Mouse (Mus musculus) left cerebral cortex, adult 2 months (tissue): Measurements from ENCODE around the gene Brpf1. TPM values are rescaled to one million over a fixed set of nuclear protein-coding genes. Genes with fewer than 3 reads are reported as not detected.
A peak's percentile ranks its signal among the peaks of the same experiment; 100 is the strongest.

Experiments used
- DNase-seq, 2 experiments: peaks; one replicate each; pipeline ENCODE4 v3.0.0; 2021 to 2022; ENCODE audit warnings: low spot score in 2 of 2, mixed read lengths in 1 of 2; ENCODE audit errors: extremely low spot score in 1 of 2
- H3K27ac ChIP-seq: fragments of 200-600 bp; 2 replicates; pipeline ENCODE4 v1.8.1; 2022
- H3K4me3 ChIP-seq: fragments of 200-600 bp; 2 replicates; pipeline ENCODE4 v1.8.1; 2022
- CTCF ChIP-seq: fragments of 200-600 bp; IDR thresholded peaks from 2 replicates; pipeline ENCODE4 v1.8.1; 2022; ENCODE audit warnings: antibody characterized with exemption, mild to moderate bottlenecking, moderate library complexity
- intact Hi-C: fragments of 180-260 bp; cut with DNase I; formaldehyde crosslinking; loops from one replicate; pipeline ENCODE4 v1.15.1; 2025
- total RNA-seq, 2 experiments: library from RNA; stranded (reverse); gene quantifications; 2 replicates each; pipeline ENCODE4 v1.2.3; 2021

Brpf1 gene
- total RNA-seq, 2 experiments from 2014 or later, result 31.0 to 32.9 TPM

DNA sequence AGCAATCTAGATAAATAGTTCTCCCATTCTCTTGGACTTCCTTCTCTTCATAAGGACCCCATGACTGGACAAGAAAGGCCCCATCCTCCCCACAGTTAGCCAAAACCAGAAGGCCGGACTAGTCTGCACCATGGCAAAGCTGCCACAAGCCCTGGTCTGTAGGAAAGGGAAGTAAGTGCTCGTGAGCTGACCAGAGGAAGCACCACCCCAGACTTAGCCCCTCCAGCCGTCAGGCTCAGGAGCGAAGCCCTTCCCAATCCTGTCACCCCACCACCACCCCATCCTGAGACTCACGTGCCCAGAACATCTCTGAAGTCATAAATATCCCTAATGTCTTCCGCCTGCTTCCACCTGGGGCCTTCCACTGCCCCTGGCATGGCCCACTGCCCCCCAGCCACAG lies 34.6 kb downstream of the Brpf1 start:
- peak overlapping the region; percentile 87 for H3K4me3 ChIP-seq
- no peak for DNase-seq
- H3K27ac ChIP-seq, result peak overlapping the region; percentile 79
- intact Hi-C loops, result no loop called here
- TF ChIP-seq CTCF, result no peak

DNA sequence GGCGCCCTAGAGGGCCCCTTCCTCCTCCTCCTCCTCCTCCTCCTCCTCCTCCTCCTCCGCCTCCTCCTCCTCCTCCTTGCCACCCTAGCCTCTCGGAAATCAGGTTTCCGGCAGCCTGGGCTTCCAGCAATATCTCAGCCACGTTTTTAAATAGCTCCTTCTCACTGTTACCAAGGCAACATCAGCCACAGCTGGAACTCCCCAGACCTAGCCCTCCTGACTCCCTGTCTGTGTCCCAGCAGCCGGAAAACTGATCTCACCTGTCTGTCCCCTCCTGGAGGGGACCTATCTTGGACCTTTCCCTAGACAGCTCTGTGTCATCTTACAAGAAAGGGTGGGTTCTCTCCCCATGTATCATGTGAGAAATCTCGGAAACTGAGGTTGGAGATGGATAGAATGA lies 35.4 kb downstream of the Brpf1 start:
- no peak for TF ChIP-seq CTCF
- Histone ChIP-seq H3K27ac (peak overlapping the region; percentile 96), H3K4me3 (peak overlapping the region; percentile 87)
- intact Hi-C loops, result no loop called here
- DNase-seq, result no peak

DNA sequence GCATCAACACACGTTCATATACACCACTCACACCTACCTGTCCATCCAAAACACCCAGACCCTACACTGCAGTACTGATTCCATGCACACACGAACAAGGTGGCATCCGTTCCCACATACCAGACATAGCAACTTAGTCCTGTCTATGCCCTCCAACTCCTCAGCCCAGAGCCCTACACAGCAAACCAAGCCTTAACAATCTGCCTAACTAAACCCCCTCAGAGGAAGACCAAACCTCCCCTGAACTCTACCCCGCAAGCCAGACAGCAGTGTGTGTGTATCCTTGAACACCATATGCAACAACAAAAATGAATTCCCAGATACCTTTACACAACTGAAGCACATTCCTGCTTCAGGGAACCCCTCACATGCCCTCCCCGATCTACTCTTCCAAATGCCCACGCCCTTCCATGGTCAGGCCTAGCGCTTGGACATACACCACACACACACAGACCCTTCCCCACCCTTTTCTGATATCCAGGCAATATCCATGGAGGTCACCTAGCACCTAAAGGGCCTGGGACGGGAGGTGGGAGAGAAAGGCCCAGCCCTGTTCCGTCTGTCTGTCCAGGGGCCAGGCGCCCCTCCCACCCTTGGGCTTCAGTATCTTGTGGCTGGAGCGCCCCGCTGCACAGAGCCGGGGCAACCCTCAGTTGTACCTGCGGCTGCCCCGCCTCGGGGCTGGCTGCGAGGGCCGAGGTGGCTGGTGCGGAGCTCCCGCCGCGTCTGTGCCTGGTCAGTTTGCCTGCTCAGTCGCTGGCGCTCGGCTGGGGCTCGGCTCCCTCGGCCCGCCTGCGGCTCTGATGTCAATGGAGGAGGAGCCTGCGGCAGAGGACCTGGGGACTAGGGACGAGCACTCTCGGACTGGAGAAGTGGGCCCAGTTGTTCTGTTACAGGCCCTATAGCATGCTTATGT lies 36.5 kb downstream of the Brpf1 start, which contains the start of gene Camk1:
TSS of gene Camk1 (minus strand) at position 808 of the 916 bp plus-strand sequence.
- peak; percentile 77 to 79 for DNase-seq
- no peak for TF ChIP-seq CTCF
- H3K27ac ChIP-seq, result peak within 1 kb of the TSS; percentile 96
- H3K4me3 ChIP-seq, result peak within 1 kb of the TSS; percentile 87
- intact Hi-C loops, result loop anchor here (2.0 kb wide), 1 partner anchor 33 kb away; the partner anchor contains the start of gene Tada3

DNA sequence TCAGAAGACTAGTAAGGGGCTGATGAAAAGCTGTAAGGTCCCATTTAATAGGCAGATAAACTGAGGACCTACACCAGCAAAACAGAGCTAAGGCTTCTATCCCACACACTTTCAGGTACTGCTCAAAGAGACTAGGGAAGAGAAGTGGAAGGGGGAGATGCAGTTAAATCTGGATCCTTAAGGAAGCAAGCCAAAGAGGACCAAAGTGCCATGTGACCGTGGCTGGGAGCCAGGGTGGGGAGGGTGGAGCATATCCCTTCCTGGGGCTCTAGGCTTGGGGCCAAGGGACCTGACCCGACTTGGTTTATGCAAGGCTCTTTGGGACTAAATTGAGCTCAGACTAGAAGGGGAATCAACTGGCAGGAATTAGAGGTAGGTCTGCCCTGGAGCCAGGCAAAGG lies 37.4 kb downstream of the Brpf1 start:
- H3K4me3 ChIP-seq, result peak overlapping the region; percentile 87
- no peak for DNase-seq
- intact Hi-C loops, result loop anchor here (2.0 kb wide), 1 partner anchor 32 kb away; the partner anchor contains the start of gene Tada3
- TF ChIP-seq CTCF, result no peak
- peak overlapping the region; percentile 96 for H3K27ac ChIP-seq

DNA sequence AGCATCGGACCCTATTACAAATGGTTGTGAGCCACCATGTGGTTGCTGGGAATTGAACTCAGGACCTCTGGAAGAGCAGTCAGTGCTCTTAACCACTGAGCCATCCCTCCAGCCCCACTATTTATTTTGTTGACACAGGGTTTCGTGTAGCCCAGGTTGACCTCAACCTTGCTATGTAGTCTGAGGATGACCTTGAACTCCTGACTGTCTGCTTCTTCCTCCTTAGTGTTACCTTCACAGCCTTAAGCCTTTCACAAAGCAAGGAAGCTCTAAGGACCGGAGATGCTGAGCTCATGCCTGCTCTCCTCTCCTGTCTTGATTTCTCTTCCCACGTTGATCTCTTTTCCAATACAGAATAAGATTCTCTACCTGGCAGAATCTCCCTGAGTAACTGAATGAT lies 40.0 kb downstream of the Brpf1 start:
- H3K4me3 ChIP-seq, result no peak overlapping the region
- intact Hi-C loops, result no loop called here
- DNase-seq, result no peak
- no peak overlapping the region for H3K27ac ChIP-seq
- TF ChIP-seq CTCF, result no peak

DNA sequence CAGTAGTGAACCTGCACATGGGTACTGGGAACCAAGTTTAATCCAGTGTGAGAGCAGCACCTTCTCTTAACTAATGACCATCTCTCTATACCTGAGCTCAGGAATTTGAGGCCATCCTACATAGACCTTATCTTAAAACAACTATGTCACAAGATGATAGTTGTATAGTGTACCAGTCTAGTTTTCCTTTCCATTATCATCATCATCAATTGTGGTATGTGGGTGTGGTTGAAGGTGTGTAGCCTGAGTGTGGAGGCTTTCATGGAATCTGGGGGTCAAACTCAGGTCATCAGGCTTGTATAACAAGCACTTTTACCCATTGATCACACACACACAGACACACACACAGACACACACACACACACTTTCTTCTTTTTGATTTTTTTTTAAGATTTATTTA lies 43.6 kb downstream of the Brpf1 start:
- Histone ChIP-seq H3K27ac (no peak overlapping the region), H3K4me3 (no peak overlapping the region)
- DNase-seq, result no peak
- TF ChIP-seq CTCF, result no peak
- intact Hi-C loops, result no loop called here

DNA sequence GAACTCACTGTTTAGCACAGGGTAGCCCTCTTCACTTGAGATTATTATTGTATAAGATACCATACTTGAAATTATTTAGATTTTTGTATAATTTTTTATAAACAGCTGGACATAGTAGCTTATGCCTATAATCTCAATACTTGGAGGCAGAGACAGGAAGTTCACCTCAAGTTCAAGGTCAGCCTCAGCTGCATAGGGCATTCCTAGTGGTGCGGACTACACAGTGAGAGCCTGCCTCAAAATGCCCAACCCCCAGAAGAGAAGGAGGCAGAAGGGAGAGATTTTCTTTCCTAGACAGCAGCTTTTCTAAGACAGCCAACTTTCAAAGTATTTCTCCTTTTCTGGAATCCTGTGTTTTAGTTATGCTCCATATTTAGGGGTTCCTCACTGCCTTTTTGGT lies 44.2 kb downstream of the Brpf1 start:
- TF ChIP-seq CTCF, result no peak
- Histone ChIP-seq H3K4me3 (no peak overlapping the region), H3K27ac (no peak overlapping the region)
- DNase-seq, result no peak
- intact Hi-C loops, result no loop called here

DNA sequence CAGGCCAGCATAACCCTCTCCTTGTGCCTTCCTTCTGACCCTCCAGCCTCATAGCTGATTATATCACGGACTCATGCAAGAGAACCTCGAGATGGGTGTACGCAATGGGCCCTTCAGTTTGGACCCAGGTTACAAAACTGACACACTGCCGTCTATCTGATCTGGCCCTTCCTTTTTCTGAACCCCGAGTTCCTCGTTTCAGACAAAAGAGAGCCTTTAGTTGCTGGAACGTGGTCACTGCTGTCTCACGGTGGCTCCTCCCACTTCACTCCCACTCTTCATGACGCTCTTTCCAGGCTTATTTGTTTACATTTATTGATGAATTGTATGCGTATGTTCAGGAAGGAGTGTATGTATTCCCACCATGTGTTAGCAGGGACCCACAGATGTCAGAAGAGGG lies 44.7 kb downstream of the Brpf1 start:
- intact Hi-C loops, result no loop called here
- H3K4me3 ChIP-seq, result no peak overlapping the region
- no peak for DNase-seq
- TF ChIP-seq CTCF, result no peak
- no peak overlapping the region for H3K27ac ChIP-seq

DNA sequence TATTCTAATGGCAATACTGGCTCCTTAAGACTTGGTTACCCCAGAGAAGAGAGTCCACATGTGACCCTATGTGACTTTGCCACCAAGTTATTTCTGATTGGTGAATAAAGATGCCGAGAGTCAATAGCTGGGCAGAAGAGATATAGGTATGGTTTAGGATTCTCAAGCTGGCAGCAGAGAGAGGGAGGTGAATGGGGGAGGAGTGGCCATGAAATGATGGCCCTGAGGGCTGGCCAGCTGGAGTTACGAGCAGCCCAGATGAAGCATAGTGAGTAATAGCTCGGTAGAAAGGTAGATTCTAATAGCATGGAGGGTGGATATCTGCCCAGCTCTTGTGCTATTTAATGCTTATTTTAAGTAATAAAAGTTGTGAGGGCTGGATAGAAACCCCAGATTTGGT lies 45.9 kb downstream of the Brpf1 start:
- no peak for TF ChIP-seq CTCF
- no peak overlapping the region for H3K4me3 ChIP-seq
- DNase-seq, result no peak
- intact Hi-C loops, result no loop called here
- H3K27ac ChIP-seq, result no peak overlapping the region

DNA sequence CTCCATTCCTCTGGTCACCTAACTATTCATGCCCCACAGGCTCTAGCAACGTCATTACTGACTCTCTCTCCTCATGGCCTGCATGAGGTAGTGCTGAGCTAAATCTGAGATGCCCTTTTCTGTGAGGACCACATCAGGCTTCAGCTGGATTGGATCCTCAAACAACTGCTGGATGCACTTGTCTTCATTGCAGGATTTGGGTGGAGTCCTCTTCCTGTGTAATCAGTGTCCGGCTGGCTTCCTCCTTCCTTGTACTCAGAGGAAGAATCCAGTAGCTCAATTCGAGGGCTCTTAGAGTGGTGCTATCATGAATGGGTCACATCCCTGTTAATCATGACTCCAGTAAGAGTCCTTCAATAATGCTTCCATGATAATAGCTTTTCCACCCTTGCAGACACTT lies 46.8 kb downstream of the Brpf1 start:
- TF ChIP-seq CTCF, result no peak
- Histone ChIP-seq H3K4me3 (no peak overlapping the region), H3K27ac (no peak overlapping the region)
- intact Hi-C loops, result no loop called here
- no peak for DNase-seq

DNA sequence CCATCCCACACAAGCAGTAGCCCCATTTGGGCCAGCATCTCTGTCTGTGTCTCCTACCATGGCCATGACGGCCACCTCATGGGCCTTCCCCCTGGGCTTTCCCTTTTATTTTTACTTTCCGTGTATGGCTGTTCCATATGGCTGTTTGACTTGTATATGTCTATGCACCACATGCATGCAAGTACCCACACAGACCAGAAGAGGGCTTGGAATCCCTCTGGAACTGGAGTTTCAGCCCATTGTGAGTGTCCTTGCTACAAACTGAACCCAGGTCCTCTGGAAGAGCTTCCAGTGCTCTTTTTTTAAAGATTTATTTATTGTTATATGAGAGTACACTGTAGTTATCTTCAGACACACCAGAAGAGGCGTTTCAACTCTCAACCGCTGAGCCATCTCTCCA lies 54.5 kb downstream of the Brpf1 start:
- Histone ChIP-seq H3K27ac (no peak overlapping the region), H3K4me3 (no peak overlapping the region)
- no peak for DNase-seq
- intact Hi-C loops, result no loop called here
- no peak; the same call in 1 of the 2 replicates for TF ChIP-seq CTCF

DNA sequence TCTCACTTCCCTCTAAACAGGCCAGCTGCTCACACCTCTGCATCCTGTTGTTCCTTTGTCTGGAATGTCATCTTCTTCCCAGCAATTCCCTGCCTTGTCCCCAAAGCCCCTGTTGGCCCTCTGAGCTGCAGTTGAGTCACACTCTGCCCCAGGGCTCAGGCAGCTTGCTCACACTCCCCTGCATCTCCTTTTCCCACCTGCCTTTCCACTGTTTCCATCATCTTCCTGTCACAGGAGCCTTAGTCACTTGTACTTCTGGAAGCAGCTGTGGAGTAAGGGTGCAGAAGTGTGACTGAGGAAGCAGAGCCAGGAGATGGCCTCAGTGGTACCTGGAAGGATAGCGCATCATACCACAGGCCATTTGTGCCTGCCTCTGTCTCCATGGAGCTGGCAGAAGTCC lies 55.3 kb downstream of the Brpf1 start:
- Histone ChIP-seq H3K27ac (no peak overlapping the region), H3K4me3 (no peak overlapping the region)
- intact Hi-C loops, result no loop called here
- DNase-seq, result no peak
- TF ChIP-seq CTCF, result no peak
